Mouse (Mus musculus) retina, postnatal 1 day (tissue): ENCODE results near the gene Gm21650.
"Not testable (repeated sequence)": the region's sequence is repeated elsewhere in the genome, so short reads cannot be mapped to it uniquely, and the experiment has no call there.

Experiments
- DNase-seq: peaks from one replicate; pipeline ENCODE4 v3.0.0-alpha.2; 2012

The Gm21650 gene

GRCm38 (mm10) chrY:77692508-77692907 lies at the start of gene Gm21650:
Gm21650 (plus strand) TSS chrY:77692808.
- not testable (repeated sequence) for DNase-seq
